Mouse (Mus musculus) heart, embryonic 13.5 days (tissue): ENCODE data around the gene Eif1b. TPM values are rescaled to one million over a fixed set of nuclear protein-coding genes. Genes with fewer than 3 reads are reported as not detected.
A peak's percentile ranks its signal among the peaks of the same experiment; 100 is the strongest.

Source experiments
- ATAC-seq: fragments of 200-750 bp; cut with Nextera tagmentation; 2 replicates; pipeline ENCODE4 v1.8.0; 2017; ENCODE audit warnings: moderate TSS enrichment; ENCODE audit not compliant: insufficient number of reproducible peaks, low FRiP score, low TSS enrichment; ENCODE audit errors: extremely low read depth
- H3K27ac ChIP-seq: fragments of 300-500 bp; sonication (generic); replicated peaks from 2 replicates; pipeline ENCODE4 v1.5.1; 2015; ENCODE audit warnings: moderate library complexity, mild to moderate bottlenecking, inconsistent platforms
- H3K27me3 ChIP-seq: fragments of 300-500 bp; sonication (generic); replicated peaks from 2 replicates; pipeline ENCODE4 v1.6.1; 2015; ENCODE audit warnings: mild to moderate bottlenecking, inconsistent platforms
- H3K36me3 ChIP-seq: fragments of 300-500 bp; sonication (generic); 2 replicates; pipeline ENCODE4 v1.6.1; 2015; ENCODE audit warnings: mild to moderate bottlenecking, inconsistent platforms
- H3K4me1 ChIP-seq: fragments of 300-500 bp; sonication (generic); 2 replicates; pipeline ENCODE4 v1.6.1; 2015; ENCODE audit warnings: inconsistent platforms
- H3K4me2 ChIP-seq: fragments of 300-500 bp; sonication (generic); 2 replicates; pipeline ENCODE4 v1.6.1; 2015; ENCODE audit warnings: inconsistent platforms, mild to moderate bottlenecking, moderate library complexity
- H3K4me3 ChIP-seq: fragments of 300-500 bp; sonication (generic); 2 replicates; pipeline ENCODE4 v1.5.1; 2015; ENCODE audit warnings: moderate library complexity, mild to moderate bottlenecking, inconsistent platforms
- H3K9ac ChIP-seq: fragments of 300-500 bp; sonication (generic); 2 replicates; pipeline ENCODE4 v1.6.1; 2015; ENCODE audit warnings: inconsistent platforms, mild to moderate bottlenecking, moderate library complexity
- H3K9me3 ChIP-seq: fragments of 300-500 bp; sonication (generic); 2 replicates; pipeline ENCODE4 v1.6.1; 2016; ENCODE audit warnings: inconsistent platforms
- WGBS: fragments of 180-500 bp; shearing (Covaris S2); methylation state at CpG from one replicate; pipeline ENCODE4 v1.1.7; 2015; ENCODE audit warnings: mixed read lengths; 5-methylcytosine and 5-hydroxymethylcytosine counted together
- polyA plus RNA-seq: library from polyadenylated mRNA; unstranded; fragments of >200 nt; fragmentation: Nextera tagmentation; extraction: Ambion mirVana; gene quantifications from 2 replicates; pipeline ENCODE4 v1.2.1, GENCODE M21; 2015

Eif1b gene
- polyA plus RNA-seq, 1 experiment from 2014 or later: 125 TPM

DNA sequence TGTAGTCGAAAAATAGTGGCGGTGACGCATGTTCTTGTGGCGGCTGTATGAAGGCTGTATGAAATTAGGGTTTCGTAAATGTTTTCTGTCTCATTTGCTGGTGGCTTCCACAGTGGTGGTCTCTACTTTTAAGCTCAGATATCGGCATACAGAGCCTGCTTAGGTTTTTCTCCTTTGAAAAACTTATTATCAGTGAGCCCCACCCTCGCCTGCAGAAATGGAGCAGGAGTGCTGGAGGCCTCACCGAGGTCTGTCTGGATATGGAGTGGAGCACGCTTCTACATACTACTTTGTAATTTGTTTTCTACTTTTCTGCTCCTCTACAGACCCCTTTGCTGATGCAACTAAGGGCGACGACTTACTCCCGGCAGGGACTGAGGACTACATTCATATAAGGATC, 1.7 kb downstream of the Eif1b start:
- H3K4me2 ChIP-seq: peak overlapping the region; percentile 75
- H3K27ac ChIP-seq: peak overlapping the region; percentile 95; the same call in 1 of the 2 replicates
- peak overlapping the region; percentile 100 for H3K4me3 ChIP-seq
- H3K9me3 ChIP-seq: no peaks in the 10 kb centered on the region
- H3K36me3 ChIP-seq: peaks cover 27% of the 10 kb centered on the region
- peak overlapping the region; percentile 100 for H3K9ac ChIP-seq
- H3K27me3 ChIP-seq: no peaks in the 10 kb centered on the region
- ATAC-seq: no peak
- WGBS: 69% methylated on average over 12 of the region's 12 CpGs
- peaks cover 22% of the 10 kb centered on the region for H3K4me1 ChIP-seq

DNA sequence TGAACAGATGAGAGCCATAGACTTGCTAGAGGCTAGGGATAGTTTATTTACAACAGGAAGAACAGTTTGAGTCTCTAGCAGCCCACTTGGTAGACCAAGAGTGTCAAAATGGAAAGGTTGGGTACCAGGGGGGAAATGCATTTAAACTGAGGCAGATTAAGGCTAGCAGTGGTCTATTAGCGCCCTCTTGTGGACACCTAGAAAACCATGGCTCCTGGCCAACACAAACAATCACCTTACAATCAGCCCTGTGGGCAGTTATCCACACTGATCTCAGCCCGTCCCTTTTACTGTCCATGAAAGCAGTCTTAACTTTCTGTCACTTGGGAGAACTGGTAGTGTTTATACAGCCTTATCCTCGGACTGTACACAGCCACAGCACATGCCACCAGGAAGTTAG, 4.7 kb downstream of the Eif1b start:
- Histone ChIP-seq H3K27ac (no peak overlapping the region), H3K36me3 (peaks cover 27% of the 10 kb centered on the region), H3K9me3 (no peaks in the 10 kb centered on the region), H3K27me3 (peaks cover 5% of the 10 kb centered on the region; the same call in 1 of the 2 replicates), H3K4me2 (no peak overlapping the region), H3K4me3 (no peak overlapping the region), H3K9ac (no peak overlapping the region), H3K4me1 (peaks cover 22% of the 10 kb centered on the region)
- no peak for ATAC-seq
- 5% methylated on average over 3 of the region's 3 CpGs for WGBS

DNA sequence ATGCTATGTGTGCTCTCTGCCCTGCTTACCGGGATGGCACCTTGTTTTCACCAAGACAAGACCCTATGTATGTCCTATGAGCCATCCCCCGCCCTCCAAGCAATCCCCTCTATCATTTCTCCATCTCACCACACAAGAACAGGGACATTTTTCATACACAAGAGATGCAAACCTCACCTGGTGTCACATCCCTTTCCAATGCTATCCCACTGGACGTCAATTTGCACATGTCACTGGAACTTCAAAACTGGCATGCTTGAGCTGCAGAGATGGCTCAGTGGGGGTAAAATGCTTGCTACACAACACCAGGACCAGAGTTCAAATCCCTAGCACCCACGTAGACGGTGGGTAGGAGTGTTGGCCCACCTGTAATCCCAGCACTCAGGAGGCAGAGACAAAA, 6.0 kb downstream of the Eif1b start:
- 83% methylated on average over 5 of the region's 5 CpGs for WGBS
- H3K4me2 ChIP-seq: no peak overlapping the region
- no peak overlapping the region for H3K4me3 ChIP-seq
- H3K27me3 ChIP-seq: peaks cover 5% of the 10 kb centered on the region; the same call in 1 of the 2 replicates
- H3K27ac ChIP-seq: no peak overlapping the region
- no peak for ATAC-seq
- H3K36me3 ChIP-seq: peaks cover 27% of the 10 kb centered on the region
- peaks cover 19% of the 10 kb centered on the region for H3K4me1 ChIP-seq
- no peaks in the 10 kb centered on the region for H3K9me3 ChIP-seq
- H3K9ac ChIP-seq: no peak overlapping the region

- WGBS: 37% methylated on average over 10 of the region's 10 CpGs
- no peak for ATAC-seq
- H3K9ac ChIP-seq: no peak overlapping the region
Observed at GRCm38 (mm10) chr9:120501191-120501902, 9.3 kb downstream of the Eif1b start.

DNA sequence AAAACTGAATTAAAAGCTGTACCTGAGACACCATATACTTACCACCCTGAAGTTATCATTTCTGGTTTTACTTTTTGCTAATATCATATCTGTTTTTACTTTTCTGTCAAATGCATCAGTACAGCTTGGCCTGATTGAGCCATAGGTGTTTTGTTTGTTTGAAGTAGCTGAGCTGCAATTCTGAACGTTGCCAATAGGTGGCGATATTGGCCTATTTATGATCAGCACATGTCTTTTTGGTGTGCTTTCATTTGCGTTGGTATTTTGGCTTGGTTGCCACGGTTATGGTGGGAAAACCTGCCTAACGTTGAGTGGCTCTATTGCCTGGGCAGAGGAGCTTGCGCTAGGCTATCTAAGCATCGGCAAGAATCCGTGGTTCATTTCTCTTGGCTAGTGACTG, 10.0 kb downstream of the Eif1b start:
- H3K36me3 ChIP-seq: no peaks in the 10 kb centered on the region
- H3K4me3 ChIP-seq: no peak overlapping the region
- peak overlapping the region; percentile 42 for H3K4me2 ChIP-seq
- H3K27me3 ChIP-seq: peaks cover 5% of the 10 kb centered on the region; the same call in 1 of the 2 replicates
- no peak overlapping the region for H3K9ac ChIP-seq
- ATAC-seq: no peak
- H3K4me1 ChIP-seq: peaks cover 1% of the 10 kb centered on the region; the same call in 1 of the 2 replicates
- 7% methylated on average over 8 of the region's 8 CpGs for WGBS
- peaks cover 8% of the 10 kb centered on the region for H3K9me3 ChIP-seq
- H3K27ac ChIP-seq: no peak overlapping the region

More at GRCm38 (mm10) chr9:120501191-120501902, 9.3 kb downstream of the Eif1b start:
- Histone ChIP-seq H3K4me2 (no peak overlapping the region), H3K27ac (no peak overlapping the region), H3K36me3 (peaks cover 1% of the 10 kb centered on the region; the same call in 1 of the 2 replicates), H3K4me3 (no peak overlapping the region), H3K9me3 (peaks cover 1% of the 10 kb centered on the region), H3K4me1 (peaks cover 5% of the 10 kb centered on the region; the same call in 1 of the 2 replicates), H3K27me3 (peaks cover 5% of the 10 kb centered on the region; the same call in 1 of the 2 replicates)

GRCm38 (mm10) chr9:120504423-120504822, 12.4 kb downstream of the Eif1b start:
- Histone ChIP-seq H3K27me3 (peaks cover under 1% of the 10 kb centered on the region; the same call in 1 of the 2 replicates), H3K36me3 (no peaks in the 10 kb centered on the region), H3K4me2 (no peak overlapping the region), H3K4me3 (no peak overlapping the region), H3K4me1 (no peaks in the 10 kb centered on the region), H3K9ac (no peak overlapping the region), H3K27ac (no peak overlapping the region), H3K9me3 (peaks cover 11% of the 10 kb centered on the region)
- WGBS: 71% methylated on average over 2 of the region's 2 CpGs
- no peak for ATAC-seq

DNA sequence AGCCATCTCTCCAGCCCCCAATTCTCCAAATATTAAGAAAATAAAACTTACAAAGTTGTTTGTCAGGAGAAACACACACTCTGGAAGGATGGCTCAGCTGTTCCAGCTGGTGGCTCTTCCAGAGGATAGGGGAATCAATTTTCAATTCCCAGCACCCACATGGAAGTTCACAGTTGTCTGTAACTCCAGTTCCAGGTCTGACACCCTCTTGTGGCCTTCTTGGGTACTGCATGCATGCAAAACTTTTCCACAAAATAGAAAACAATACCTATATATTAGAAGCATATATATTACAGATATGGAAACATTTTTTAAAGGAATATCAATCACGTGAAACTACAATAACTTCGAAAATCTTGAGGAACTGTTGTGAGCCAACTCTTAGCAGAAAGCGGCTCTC, 19.7 kb downstream of the Eif1b start:
- Histone ChIP-seq H3K4me2 (no peak overlapping the region), H3K36me3 (no peaks in the 10 kb centered on the region), H3K4me3 (no peak overlapping the region), H3K27me3 (no peaks in the 10 kb centered on the region), H3K27ac (no peak overlapping the region), H3K9ac (no peak overlapping the region), H3K9me3 (peaks cover 15% of the 10 kb centered on the region; the same call in 1 of the 2 replicates), H3K4me1 (no peaks in the 10 kb centered on the region)
- ATAC-seq: no peak
- WGBS: 74% methylated on average over 3 of the region's 3 CpGs

DNA sequence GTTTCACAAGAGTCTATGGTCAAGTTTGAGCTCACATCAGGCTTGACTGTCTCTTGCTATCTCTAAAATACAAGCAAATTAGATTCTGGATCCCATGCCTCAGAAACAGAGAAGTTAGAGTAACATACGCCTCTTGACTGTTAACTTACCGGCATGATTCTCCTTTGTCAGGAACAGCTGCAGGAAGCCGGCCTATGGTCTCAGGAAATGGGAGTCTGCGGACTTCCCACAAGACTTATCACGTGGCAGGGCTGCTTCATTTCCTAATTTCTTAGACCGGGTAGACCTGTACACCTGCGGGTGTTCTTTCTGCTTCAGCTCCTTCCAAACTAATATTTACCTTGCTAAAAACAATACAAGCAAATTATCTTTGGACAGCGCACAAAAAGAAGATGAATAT, 24.7 kb downstream of the Eif1b start:
- H3K4me1 ChIP-seq: no peaks in the 10 kb centered on the region
- no peaks in the 10 kb centered on the region for H3K36me3 ChIP-seq
- no peak for ATAC-seq
- H3K27me3 ChIP-seq: no peaks in the 10 kb centered on the region
- H3K4me2 ChIP-seq: no peak overlapping the region
- H3K9ac ChIP-seq: no peak overlapping the region
- no peak overlapping the region for H3K4me3 ChIP-seq
- 0 out of 2 replicates have a peak, but pooled peaks cover 10% of the 10 kb centered on the region for H3K9me3 ChIP-seq
- no peak overlapping the region for H3K27ac ChIP-seq
- WGBS: 64% methylated on average over 8 of the region's 8 CpGs

DNA sequence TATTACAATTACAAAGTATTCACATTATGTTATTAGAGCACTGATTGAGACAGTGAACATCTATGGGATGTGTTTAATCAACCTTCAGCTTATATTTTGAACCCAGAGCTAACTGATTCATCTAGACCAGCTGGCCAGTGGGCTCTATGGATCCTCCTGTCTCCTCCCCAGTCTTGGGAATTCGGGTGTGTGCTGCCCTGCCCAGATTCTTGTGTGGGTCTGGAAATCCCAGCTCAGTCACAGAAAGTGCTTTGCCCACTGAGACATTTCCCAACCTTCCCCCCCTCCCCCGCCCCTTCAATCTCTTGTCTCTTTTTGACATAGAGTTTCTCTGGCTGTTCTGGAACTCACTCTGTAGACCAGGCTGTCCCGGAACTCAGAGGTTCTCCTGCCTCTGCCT, 26.9 kb downstream of the Eif1b start:
- Histone ChIP-seq H3K9ac (no peak overlapping the region), H3K27ac (no peak overlapping the region), H3K4me2 (no peak overlapping the region), H3K36me3 (no peaks in the 10 kb centered on the region), H3K4me3 (no peak overlapping the region), H3K27me3 (no peaks in the 10 kb centered on the region), H3K4me1 (no peaks in the 10 kb centered on the region), H3K9me3 (no peaks in the 10 kb centered on the region)
- ATAC-seq: no peak
- 62% methylated on average over 3 of the region's 3 CpGs for WGBS

DNA sequence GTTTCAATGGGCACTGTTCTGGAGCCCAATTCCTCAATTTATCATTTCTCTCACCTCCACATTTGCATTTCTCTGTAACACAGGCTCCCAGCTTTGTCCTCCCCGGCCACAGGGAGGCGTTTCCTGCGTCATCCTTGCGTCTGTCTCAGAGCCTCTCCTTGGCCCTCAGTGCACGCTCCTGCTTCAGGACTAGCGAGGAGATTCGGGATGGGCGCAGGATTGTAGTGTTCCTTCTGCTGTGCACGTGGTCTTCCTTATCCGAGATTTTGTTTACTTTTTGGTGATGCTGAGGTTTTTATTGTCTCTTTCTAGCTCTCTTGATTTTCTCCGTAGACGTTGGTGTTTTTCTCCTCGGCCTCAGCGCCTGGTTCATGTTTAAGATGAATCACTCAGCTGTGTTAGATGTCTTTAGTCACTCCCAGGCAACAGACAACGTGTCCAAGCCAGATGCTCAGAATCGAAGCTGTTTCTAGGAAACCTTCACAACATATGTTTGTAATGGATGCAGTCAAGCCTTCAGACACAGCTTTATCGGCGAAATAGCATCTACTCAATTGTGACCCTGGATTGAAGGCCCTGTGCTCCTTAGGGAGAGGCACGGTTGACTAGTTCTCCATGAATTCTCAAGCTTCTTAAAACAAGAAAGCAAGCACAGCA, 27.6 kb downstream of the Eif1b start:
- H3K36me3 ChIP-seq: no peaks in the 10 kb centered on the region
- WGBS: 59% methylated on average over 19 of the region's 19 CpGs
- H3K4me2 ChIP-seq: no peak overlapping the region
- no peaks in the 10 kb centered on the region for H3K4me1 ChIP-seq
- no peak overlapping the region for H3K27ac ChIP-seq
- no peaks in the 10 kb centered on the region for H3K27me3 ChIP-seq
- no peaks in the 10 kb centered on the region for H3K9me3 ChIP-seq
- no peak overlapping the region for H3K4me3 ChIP-seq
- no peak overlapping the region for H3K9ac ChIP-seq
- ATAC-seq: no peak

- Histone ChIP-seq H3K36me3 (no peaks in the 10 kb centered on the region), H3K27ac (no peak overlapping the region), H3K4me3 (no peak overlapping the region), H3K9me3 (no peaks in the 10 kb centered on the region), H3K9ac (no peak overlapping the region), H3K4me1 (no peaks in the 10 kb centered on the region), H3K4me2 (no peak overlapping the region), H3K27me3 (no peaks in the 10 kb centered on the region)
- 75% methylated on average over 1 of the region's 1 CpGs for WGBS
- no peak for ATAC-seq
Observed at GRCm38 (mm10) chr9:120521161-120521560, 29.1 kb downstream of the Eif1b start.
